In genomic region chr9:43122379-43122778, GRCm38 (mm10) we compare ENCODE assay signal across 1 mouse cellular context.
A peak's percentile ranks its signal among the peaks of the same experiment; 100 is the strongest.
TF ChIP-seq lines count a peak whose summit lies in the region.

No protein-coding gene starts in this region.

TF ChIP-seq in MEL, 35 proteins besides CTCF, POLR2A, EP300 and RAD21:
- TF ChIP-seq SMC3 (IDR thresholded peaks at IDR 0.05; ENCODE audit: low read depth, low read length) (peak; percentile 48), ZC3H11A (IDR thresholded peaks at IDR 0.05; ENCODE audit: low read depth, low read length) (no peak), TCF12 (IDR thresholded peaks at IDR 0.05; ENCODE audit: low read depth, low read length) (no peak), KAT2A (conservative IDR thresholded peaks at IDR 0.05; ENCODE audit: low read depth, low read length) (no peak), GATA1 (IDR thresholded peaks at IDR 0.05; ENCODE audit: low read depth, low read length) (no peak), JUND (IDR thresholded peaks at IDR 0.05; ENCODE audit: low read depth, low read length) (no peak), HCFC1 (IDR thresholded peaks at IDR 0.05; ENCODE audit: low read depth, low read length) (no peak), GABPA (IDR thresholded peaks at IDR 0.05; ENCODE audit: low read depth, low read length) (no peak)
